Mouse (Mus musculus) midbrain, embryonic 16.5 days (tissue): ENCODE data around the gene Zfp36l1. TPM values are rescaled to one million over a fixed set of nuclear protein-coding genes. Genes with fewer than 3 reads are reported as not detected.
A peak's percentile ranks its signal among the peaks of the same experiment; 100 is the strongest.

Experiments used
- ATAC-seq: fragments of 200-750 bp; cut with Nextera tagmentation; 2 replicates; pipeline ENCODE4 v1.8.0; 2017; ENCODE audit warnings: moderate TSS enrichment
- H3K27ac ChIP-seq: fragments of 300-500 bp; sonication (generic); 2 replicates; pipeline ENCODE4 v1.5.1; 2014; ENCODE audit warnings: mild to moderate bottlenecking, low read length, mixed read lengths
- H3K27me3 ChIP-seq: fragments of 300-500 bp; sonication (generic); 2 replicates; pipeline ENCODE4 v1.6.1; 2014; ENCODE audit warnings: low read depth, low read length, mixed read lengths; ENCODE audit not compliant: control insufficient read depth, insufficient read depth
- H3K36me3 ChIP-seq: fragments of 300-500 bp; sonication (generic); 2 replicates; pipeline ENCODE4 v1.6.1; 2014; ENCODE audit warnings: mild to moderate bottlenecking, low read length, moderate library complexity, mixed read lengths; ENCODE audit not compliant: control insufficient read depth, insufficient read depth
- H3K4me1 ChIP-seq: fragments of 300-500 bp; sonication (generic); 2 replicates; pipeline ENCODE4 v1.6.1; 2014; ENCODE audit warnings: mild to moderate bottlenecking, low read length, mixed read lengths; ENCODE audit not compliant: control insufficient read depth, insufficient read depth
- H3K4me2 ChIP-seq: fragments of 300-500 bp; sonication (generic); 2 replicates; pipeline ENCODE4 v1.6.1; 2014; ENCODE audit warnings: mild to moderate bottlenecking, low read length, mixed read lengths
- H3K4me3 ChIP-seq: fragments of 300-500 bp; sonication (generic); 2 replicates; pipeline ENCODE4 v1.5.1; 2014; ENCODE audit warnings: low read depth, mild to moderate bottlenecking, low read length, moderate library complexity, mixed read lengths
- H3K9ac ChIP-seq: fragments of 300-500 bp; sonication (generic); 2 replicates; pipeline ENCODE4 v1.6.1; 2014; ENCODE audit warnings: low read depth, low read length, mixed read lengths
- H3K9me3 ChIP-seq: fragments of 300-500 bp; sonication (generic); replicated peaks from 2 replicates; pipeline ENCODE4 v1.6.1; 2014; ENCODE audit warnings: mild to moderate bottlenecking, low read length, mixed read lengths; ENCODE audit not compliant: control insufficient read depth, poor library complexity, severe bottlenecking
- WGBS: fragments of 180-500 bp; shearing (Covaris S2); extraction: QIAGEN DNeasy Blood & Tissue Kit; methylation state at CpG from one replicate; pipeline ENCODE4 v1.1.7; 2014; 5-methylcytosine and 5-hydroxymethylcytosine counted together
- polyA plus RNA-seq: library from polyadenylated mRNA; unstranded; fragments of >200 nt; fragmentation: Nextera tagmentation; extraction: Ambion mirVana; gene quantifications from 2 replicates; pipeline ENCODE4 v1.2.1, GENCODE M21; 2015

Zfp36l1 gene
- polyA plus RNA-seq, 1 experiment from 2014 or later: 29.9 TPM

DNA sequence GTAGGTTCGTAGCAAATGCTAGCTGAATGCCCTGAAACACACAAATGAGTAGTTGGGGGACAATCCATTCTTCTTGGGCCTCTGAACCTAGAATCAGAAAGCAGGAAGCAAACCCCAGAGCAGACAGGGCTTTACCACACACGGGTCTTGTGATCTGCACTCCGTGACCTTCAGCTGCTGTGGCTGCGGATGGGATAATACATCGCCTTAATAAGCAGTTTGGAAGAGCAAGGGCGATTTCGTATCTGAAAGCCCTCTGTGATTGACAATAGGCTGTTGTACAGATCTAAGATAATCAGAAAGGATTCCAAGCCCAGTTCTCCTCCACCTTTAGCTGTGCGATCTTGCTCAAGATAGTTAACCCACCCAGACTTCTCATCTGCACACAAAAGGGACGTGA is 52.5 kb downstream of the Zfp36l1 start:
- no peak overlapping the region for H3K4me2 ChIP-seq
- no peaks in the 10 kb centered on the region for H3K27me3 ChIP-seq
- H3K9ac ChIP-seq: no peak overlapping the region
- no peak overlapping the region for H3K4me3 ChIP-seq
- no peaks in the 10 kb centered on the region for H3K36me3 ChIP-seq
- WGBS: 23% methylated on average over 9 of the region's 9 CpGs
- peak overlapping the region; percentile 13; the same call in 1 of the 2 replicates for H3K27ac ChIP-seq
- ATAC-seq: no peak
- no peaks in the 10 kb centered on the region for H3K9me3 ChIP-seq
- peaks cover 37% of the 10 kb centered on the region for H3K4me1 ChIP-seq

DNA sequence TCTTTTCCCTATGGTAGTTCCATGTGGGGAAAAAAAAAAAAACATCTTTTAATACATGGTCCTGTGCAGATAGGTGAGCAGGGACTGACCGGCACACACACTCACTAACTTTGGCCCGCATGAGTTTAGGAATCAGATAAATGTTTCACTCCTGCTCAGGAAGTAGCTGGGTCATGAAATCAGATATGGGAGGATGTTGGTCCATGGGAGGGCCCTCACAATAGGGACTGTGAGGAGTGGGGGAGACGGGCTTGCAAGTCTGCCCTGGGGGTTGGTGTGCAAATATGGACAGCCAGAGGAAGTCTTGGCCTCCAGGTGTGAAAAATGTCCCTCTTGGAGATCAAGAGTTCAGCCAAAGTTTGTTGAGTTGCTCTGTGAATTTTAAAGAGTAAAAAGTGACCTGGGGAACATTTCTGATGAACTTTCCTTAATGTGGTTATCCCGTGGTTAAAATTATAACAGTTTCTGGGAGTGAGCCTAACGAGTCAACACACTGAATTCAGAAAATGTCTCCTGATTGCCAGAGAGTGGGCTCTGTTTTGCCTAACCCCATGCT is 53.0 kb downstream of the Zfp36l1 start:
- Histone ChIP-seq H3K4me3 (no peak overlapping the region), H3K4me1 (peaks cover 36% of the 10 kb centered on the region), H3K27ac (peak overlapping the region; percentile 13; the same call in 1 of the 2 replicates), H3K9me3 (no peaks in the 10 kb centered on the region), H3K9ac (no peak overlapping the region), H3K36me3 (no peaks in the 10 kb centered on the region), H3K4me2 (no peak overlapping the region), H3K27me3 (no peaks in the 10 kb centered on the region)
- no peak for ATAC-seq
- 73% methylated on average over 5 of the region's 5 CpGs for WGBS

Other genes starting within 250 kb of the Zfp36l1 start
- 6.3 and 6.6 TPM in 2 replicates for gene Actn1, start 147.4 kb upstream of the Zfp36l1 start, polyA plus RNA-seq